Mouse (Mus musculus) olfactory bulb, adult 2 months (tissue): ENCODE data around the gene Cnmd. TPM values are rescaled to one million over a fixed set of nuclear protein-coding genes. Genes with fewer than 3 reads are reported as not detected.

Experiments
- H3K27ac ChIP-seq: fragments of 200-500 bp; 2 replicates; pipeline ENCODE4 v1.5.1; 2012; ENCODE audit warnings: low read depth, low read length; ENCODE audit not compliant: insufficient read depth
- H3K4me1 ChIP-seq: fragments of 200-500 bp; 2 replicates; pipeline ENCODE4 v1.6.1; 2012; ENCODE audit warnings: low read length; ENCODE audit not compliant: control insufficient read depth, insufficient read depth
- H3K4me3 ChIP-seq: fragments of 200-500 bp; 2 replicates; pipeline ENCODE4 v1.5.1; 2012; ENCODE audit warnings: mild to moderate bottlenecking, low read depth, low read length, moderate library complexity; ENCODE audit not compliant: insufficient read depth
- CTCF ChIP-seq: fragments of 200-500 bp; IDR thresholded peaks from 2 replicates; pipeline ENCODE4 v1.5.1; 2012; ENCODE audit warnings: low read depth, mild to moderate bottlenecking, low read length, moderate library complexity; ENCODE audit not compliant: insufficient read depth
- POLR2A ChIP-seq: fragments of 200-500 bp; IDR thresholded peaks from 2 replicates; pipeline ENCODE4 v1.6.1; 2012; ENCODE audit warnings: mild to moderate bottlenecking, low read depth, low read length, moderate library complexity; ENCODE audit not compliant: insufficient read depth
- WGBS: fragments of 180-500 bp; shearing (Covaris S2); methylation state at CpG from one replicate; pipeline ENCODE4 v1.1.7; 2018; 5-methylcytosine and 5-hydroxymethylcytosine counted together
- polyA plus RNA-seq: library from polyadenylated mRNA; stranded (reverse); fragments of >200 nt; gene quantifications from 2 replicates; pipeline ENCODE4 v1.2.4, GENCODE M21; 2012; ENCODE audit warnings: low replicate concordance; ENCODE audit not compliant: missing spikeins, insufficient read depth, insufficient read length

Gene Cnmd
- polyA plus RNA-seq: not detected in 2 replicates

DNA sequence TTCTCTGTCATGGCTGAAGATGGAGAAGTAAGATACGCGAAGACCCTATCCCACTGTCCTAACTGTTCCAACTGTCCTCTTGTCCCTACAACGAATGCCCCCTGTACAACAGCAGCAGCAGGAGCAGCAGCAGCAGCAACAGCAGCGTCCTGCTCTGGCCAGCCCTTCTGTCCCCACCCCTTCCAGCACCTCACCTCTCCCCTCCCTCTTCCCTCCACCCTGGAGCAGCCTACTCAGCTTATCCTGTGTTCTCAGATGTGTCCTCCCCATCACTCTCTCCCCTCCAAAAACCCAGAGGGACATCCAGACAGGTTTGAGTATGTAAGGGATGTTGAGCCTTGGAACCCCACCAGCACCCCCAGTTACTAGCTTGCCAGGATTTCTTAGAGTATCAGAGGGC is at the start of gene Cnmd:
Gene Cnmd, minus strand, starts transcription at position 170 of the 400 bp plus-strand sequence.
- H3K4me3 ChIP-seq: no peak within 1 kb of the TSS
- no peak within 1 kb of the TSS for H3K27ac ChIP-seq
- 89% methylated on average over 4 of the region's 4 CpGs for WGBS
- TF ChIP-seq POLR2A (no peak), CTCF (no peak)
- peaks cover 9% of the 10 kb centered on the region for H3K4me1 ChIP-seq

GRCm38 (mm10) chr14:79711301-79711700 is 49.3 kb upstream of the Cnmd start:
- no peak overlapping the region for H3K27ac ChIP-seq
- no peak overlapping the region for H3K4me3 ChIP-seq
- TF ChIP-seq POLR2A: no peak
- TF ChIP-seq CTCF: no peak
- peaks cover 5% of the 10 kb centered on the region; the same call in 1 of the 2 replicates for H3K4me1 ChIP-seq
- WGBS: 74% methylated on average over 4 of the region's 4 CpGs

DNA sequence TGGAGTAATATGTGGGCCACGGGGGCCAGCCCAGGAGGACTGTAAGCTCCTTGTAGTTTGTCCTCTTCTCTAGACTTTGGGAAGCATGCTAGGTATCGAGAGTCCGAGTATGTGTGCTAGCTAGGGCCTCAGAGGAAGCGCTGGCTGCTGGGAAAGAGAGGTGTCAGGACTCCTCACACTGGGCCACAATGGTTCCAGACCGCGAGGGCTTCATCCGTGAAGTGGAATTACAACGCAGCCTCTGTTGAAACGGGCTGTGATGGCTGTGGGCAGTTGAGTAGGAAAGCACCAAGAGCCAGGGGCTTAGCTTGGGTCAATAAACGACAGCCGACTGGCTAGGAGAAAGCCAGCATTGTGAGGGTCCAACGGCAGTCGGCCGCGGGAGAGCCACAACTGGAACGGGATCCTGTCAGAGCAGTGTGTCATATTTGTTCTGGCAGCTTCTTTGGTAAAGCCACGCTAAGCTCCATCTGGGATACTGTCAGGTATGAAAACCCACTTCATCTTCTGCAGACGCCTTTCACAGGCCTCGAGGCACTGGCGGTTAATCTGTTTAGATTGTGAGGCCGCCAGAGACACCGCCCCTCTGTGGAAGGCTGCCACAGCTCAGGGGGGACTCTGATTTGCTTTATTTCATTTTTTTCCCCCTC is 41.7 kb upstream of the Cnmd start:
- Histone ChIP-seq H3K27ac (no peak overlapping the region), H3K4me1 (0 out of 2 replicates have a peak, but pooled peaks cover 3% of the 10 kb centered on the region)
- WGBS: 83% methylated on average over 22 of the region's 22 CpGs

GRCm38 (mm10) chr14:79701606-79702005 is 39.6 kb upstream of the Cnmd start:
- Histone ChIP-seq H3K4me3 (no peak overlapping the region), H3K27ac (no peak overlapping the region), H3K4me1 (0 out of 2 replicates have a peak, but pooled peaks cover 3% of the 10 kb centered on the region)
- TF ChIP-seq CTCF (no peak), POLR2A (no peak)
- 82% methylated on average over 5 of the region's 5 CpGs for WGBS

More for the DNA sequence above, 41.7 kb upstream of the Cnmd start:
- H3K4me3 ChIP-seq: no peak overlapping the region
- no peak for TF ChIP-seq POLR2A
- TF ChIP-seq CTCF: no peak

- no peak overlapping the region for H3K4me3 ChIP-seq
- no peak for TF ChIP-seq CTCF
- H3K4me1 ChIP-seq: 0 out of 2 replicates have a peak, but pooled peaks cover 3% of the 10 kb centered on the region
- H3K27ac ChIP-seq: no peak overlapping the region
- WGBS: 49% methylated on average over 7 of the region's 7 CpGs
These were observed 39.1 kb upstream of the Cnmd start for GRCm38 (mm10) chr14:79701054-79701453.

DNA sequence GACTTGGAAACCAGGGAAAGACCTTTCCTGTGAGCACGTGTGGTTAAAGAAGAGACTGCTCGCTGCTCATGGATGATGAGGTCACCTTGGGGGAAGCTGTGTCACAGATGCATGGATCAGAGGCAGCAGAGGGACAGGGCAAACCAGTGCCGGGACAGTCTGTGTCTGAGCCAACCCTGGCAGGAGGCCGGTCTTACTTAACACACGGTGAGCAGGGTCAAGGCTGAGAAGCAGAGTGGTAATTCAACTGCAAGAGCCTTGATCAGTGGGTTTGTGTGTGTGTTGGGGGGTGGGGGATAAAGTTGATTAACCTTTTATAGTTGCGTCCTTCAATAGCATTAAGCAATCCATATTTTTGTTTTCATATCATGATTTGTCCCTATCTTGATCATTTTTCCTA is 37.4 kb upstream of the Cnmd start:
- Histone ChIP-seq H3K27ac (no peak overlapping the region), H3K4me3 (no peak overlapping the region), H3K4me1 (0 out of 2 replicates have a peak, but pooled peaks cover 3% of the 10 kb centered on the region)
- no peak for TF ChIP-seq CTCF
- no peak for TF ChIP-seq POLR2A
- WGBS: 74% methylated on average over 6 of the region's 6 CpGs

DNA sequence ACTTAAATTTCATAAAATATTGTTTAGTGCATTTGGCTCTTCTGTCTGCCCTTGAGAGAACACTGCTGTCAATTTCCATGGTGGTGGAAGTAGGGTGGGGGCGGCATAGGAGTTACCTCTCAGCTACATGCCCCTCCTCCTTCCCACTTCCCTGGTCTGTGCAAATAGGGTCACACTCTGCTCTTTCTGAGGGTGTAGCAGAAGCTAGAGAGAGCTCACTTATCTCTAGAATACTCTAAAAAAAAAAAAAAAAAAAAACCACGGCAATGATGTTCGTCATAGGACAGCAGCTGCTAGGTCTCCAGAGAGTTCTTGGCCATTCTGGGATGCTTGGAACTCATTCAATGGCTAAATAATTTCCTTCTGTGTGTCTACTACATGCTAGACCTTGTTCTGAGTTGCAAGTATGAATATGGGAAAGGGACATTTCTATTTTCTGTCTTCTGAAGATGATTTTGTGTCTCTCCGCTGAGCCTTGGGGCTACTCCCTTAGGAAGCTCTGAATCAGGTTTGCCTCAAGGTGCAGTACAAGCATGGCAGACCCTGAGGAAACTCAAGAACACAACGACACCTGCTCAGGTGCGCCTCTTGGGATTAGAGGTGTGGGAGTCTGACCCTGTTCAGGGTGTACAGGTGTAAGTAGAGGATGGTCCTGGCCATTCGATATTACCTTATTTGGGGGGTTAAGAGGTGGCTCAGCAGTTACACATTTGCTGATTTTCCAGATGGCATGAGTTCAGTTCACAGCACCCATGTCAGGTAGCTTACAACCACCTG is 28.3 kb upstream of the Cnmd start:
- no peak overlapping the region for H3K4me3 ChIP-seq
- 92% methylated on average over 7 of the region's 7 CpGs for WGBS
- H3K4me1 ChIP-seq: no peaks in the 10 kb centered on the region
- TF ChIP-seq CTCF: no peak
- no peak for TF ChIP-seq POLR2A
- no peak overlapping the region for H3K27ac ChIP-seq

- 70% methylated on average over 5 of the region's 5 CpGs for WGBS
- TF ChIP-seq CTCF: no peak
- Histone ChIP-seq H3K27ac (no peak overlapping the region), H3K4me3 (no peak overlapping the region), H3K4me1 (peaks cover 9% of the 10 kb centered on the region)
These were observed 18.7 kb upstream of the Cnmd start for GRCm38 (mm10) chr14:79680652-79681051.
